Mouse (Mus musculus): ENCODE measurements at regions not wholly inside any gene's neighbourhood (a gene's known extent, or its start where the extent isn't known, plus 50 kb on each side); places are given as distances from the start of the nearest gene placed in this dataset.

GRCm38 (mm10) chr2:106318695-106319266 is 315.4 kb upstream of the Dnajc24 start:
- peak in 1 of 2 experiments; percentile 32 for DNase-seq (ENCODE audit: low spot score in 2 of 2)

- no peak for DNase-seq (ENCODE audit: low spot score in 2 of 2)
Measured at GRCm38 (mm10) chr2:106346781-106347180, 343.4 kb upstream of the Dnajc24 start.

- no peak for DNase-seq (ENCODE audit: low spot score in 2 of 2)
Measured at GRCm38 (mm10) chr2:106347249-106347648, 343.9 kb upstream of the Dnajc24 start.

- no peak for DNase-seq (ENCODE audit: low spot score in 2 of 2)
Measured at GRCm38 (mm10) chr2:106355565-106355964, 337.5 kb upstream of the Mpped2 start.

- DNase-seq (ENCODE audit: low spot score in 2 of 2), result peak; percentile 79 to 83
Measured at GRCm38 (mm10) chr2:106355984-106356547, 337.0 kb upstream of the Mpped2 start.

- DNase-seq (ENCODE audit: low spot score in 2 of 2), result no peak
Measured at GRCm38 (mm10) chr2:106368641-106369040, 324.4 kb upstream of the Mpped2 start.

- no peak for DNase-seq (ENCODE audit: low spot score in 2 of 2)
Measured at GRCm38 (mm10) chr2:106383415-106384285, 309.4 kb upstream of the Mpped2 start.

- no peak for DNase-seq (ENCODE audit: low spot score in 2 of 2)
Measured at GRCm38 (mm10) chr2:106384286-106384595, 308.8 kb upstream of the Mpped2 start.

- DNase-seq (ENCODE audit: low spot score in 2 of 2), result no peak
Measured at GRCm38 (mm10) chr2:106384842-106385241, 308.2 kb upstream of the Mpped2 start.

GRCm38 (mm10) chr2:106412158-106412557 is 280.9 kb upstream of the Mpped2 start:
- no peak for DNase-seq (ENCODE audit: low spot score in 2 of 2)

- no peak for DNase-seq (ENCODE audit: low spot score in 2 of 2)
Measured at GRCm38 (mm10) chr2:106415474-106416019, 277.5 kb upstream of the Mpped2 start.

GRCm38 (mm10) chr2:106418181-106418580 is 274.9 kb upstream of the Mpped2 start:
- no peak for DNase-seq (ENCODE audit: low spot score in 2 of 2)

GRCm38 (mm10) chr2:106424974-106425373 is 268.1 kb upstream of the Mpped2 start:
- DNase-seq (ENCODE audit: low spot score in 2 of 2), result no peak

GRCm38 (mm10) chr2:106425451-106425881 is 267.6 kb upstream of the Mpped2 start:
- DNase-seq (ENCODE audit: low spot score in 2 of 2), result no peak

GRCm38 (mm10) chr2:106426010-106426409 is 267.1 kb upstream of the Mpped2 start:
- DNase-seq (ENCODE audit: low spot score in 2 of 2), result no peak

- no peak for DNase-seq (ENCODE audit: low spot score in 2 of 2)
Measured at GRCm38 (mm10) chr2:106427237-106427636, 265.8 kb upstream of the Mpped2 start.

GRCm38 (mm10) chr2:106428909-106429308 is 264.2 kb upstream of the Mpped2 start:
- peak in 1 of 2 experiments; percentile 4 for DNase-seq (ENCODE audit: low spot score in 2 of 2)

- peak; percentile 86 to 87 for DNase-seq (ENCODE audit: low spot score in 2 of 2)
Measured at GRCm38 (mm10) chr2:106431141-106431540, 261.9 kb upstream of the Mpped2 start.

GRCm38 (mm10) chr2:106431637-106432199 is 261.4 kb upstream of the Mpped2 start:
- no peak for DNase-seq (ENCODE audit: low spot score in 2 of 2)

GRCm38 (mm10) chr2:106436136-106436535 is 256.9 kb upstream of the Mpped2 start:
- DNase-seq (ENCODE audit: low spot score in 2 of 2), result no peak

GRCm38 (mm10) chr2:106454310-106454974 is 238.6 kb upstream of the Mpped2 start:
- DNase-seq (ENCODE audit: low spot score in 2 of 2), result peak; percentile 6 to 9

GRCm38 (mm10) chr2:106455039-106455438 is 238.0 kb upstream of the Mpped2 start:
- DNase-seq (ENCODE audit: low spot score in 2 of 2), result no peak

Data from right cerebral cortex, adult 2 months (tissue).